Mouse (Mus musculus) hindbrain, embryonic 14.5 days (tissue): ENCODE data around the gene Disc1. TPM values are rescaled to one million over a fixed set of nuclear protein-coding genes. Genes with fewer than 3 reads are reported as not detected.

ENCODE experiments used
- ATAC-seq: fragments of 200-750 bp; cut with Nextera tagmentation; 2 replicates; pipeline ENCODE4 v1.8.0; 2017; ENCODE audit warnings: moderate number of reproducible peaks, mild to moderate bottlenecking, moderate TSS enrichment, moderate library complexity; ENCODE audit not compliant: low FRiP score
- DNase-seq: peaks from one replicate; pipeline ENCODE4 v3.0.0-alpha.2; 2015; ENCODE audit warnings: low spot score
- H3K27ac ChIP-seq: fragments of 300-500 bp; sonication (generic); 2 replicates; pipeline ENCODE4 v1.5.1; 2014; ENCODE audit warnings: mild to moderate bottlenecking, moderate library complexity
- H3K27me3 ChIP-seq: fragments of 300-500 bp; sonication (generic); 2 replicates; pipeline ENCODE4 v1.6.1; 2014; ENCODE audit warnings: mild to moderate bottlenecking, low read length, mixed read lengths; ENCODE audit not compliant: control insufficient read depth, insufficient read depth
- H3K36me3 ChIP-seq: fragments of 300-500 bp; sonication (generic); replicated peaks from 2 replicates; pipeline ENCODE4 v1.6.1; 2014; ENCODE audit not compliant: control insufficient read depth, insufficient read depth
- H3K4me1 ChIP-seq: fragments of 300-500 bp; sonication (generic); replicated peaks from 2 replicates; pipeline ENCODE4 v1.6.1; 2014; ENCODE audit warnings: antibody characterized with exemption, low read length, mixed read lengths; ENCODE audit not compliant: control insufficient read depth, insufficient read depth
- H3K4me2 ChIP-seq: fragments of 300-500 bp; sonication (generic); replicated peaks from 2 replicates; pipeline ENCODE4 v1.6.1; 2014; ENCODE audit warnings: mild to moderate bottlenecking, moderate library complexity
- H3K4me3 ChIP-seq: fragments of 300-500 bp; sonication (generic); replicated peaks from 2 replicates; pipeline ENCODE4 v1.5.1; 2014; ENCODE audit warnings: mild to moderate bottlenecking, low read length
- H3K9ac ChIP-seq: fragments of 300-500 bp; sonication (generic); 2 replicates; pipeline ENCODE4 v1.6.1; 2014
- H3K9me3 ChIP-seq: fragments of 300-500 bp; sonication (generic); 2 replicates; pipeline ENCODE4 v1.6.1; 2016; ENCODE audit warnings: low read length; ENCODE audit not compliant: control insufficient read depth
- WGBS: fragments of 180-500 bp; shearing (Covaris S2); extraction: QIAGEN DNeasy Blood & Tissue Kit; methylation state at CpG from one replicate; pipeline ENCODE4 v1.1.7; 2014; 5-methylcytosine and 5-hydroxymethylcytosine counted together
- polyA plus RNA-seq: library from polyadenylated mRNA; unstranded; fragments of >200 nt; fragmentation: Nextera tagmentation; extraction: Ambion mirVana; gene quantifications from 2 replicates; pipeline ENCODE4 v1.2.1, GENCODE M21; 2014

Disc1 gene
- 1.1 and 1.8 TPM in 2 replicates for polyA plus RNA-seq

DNA sequence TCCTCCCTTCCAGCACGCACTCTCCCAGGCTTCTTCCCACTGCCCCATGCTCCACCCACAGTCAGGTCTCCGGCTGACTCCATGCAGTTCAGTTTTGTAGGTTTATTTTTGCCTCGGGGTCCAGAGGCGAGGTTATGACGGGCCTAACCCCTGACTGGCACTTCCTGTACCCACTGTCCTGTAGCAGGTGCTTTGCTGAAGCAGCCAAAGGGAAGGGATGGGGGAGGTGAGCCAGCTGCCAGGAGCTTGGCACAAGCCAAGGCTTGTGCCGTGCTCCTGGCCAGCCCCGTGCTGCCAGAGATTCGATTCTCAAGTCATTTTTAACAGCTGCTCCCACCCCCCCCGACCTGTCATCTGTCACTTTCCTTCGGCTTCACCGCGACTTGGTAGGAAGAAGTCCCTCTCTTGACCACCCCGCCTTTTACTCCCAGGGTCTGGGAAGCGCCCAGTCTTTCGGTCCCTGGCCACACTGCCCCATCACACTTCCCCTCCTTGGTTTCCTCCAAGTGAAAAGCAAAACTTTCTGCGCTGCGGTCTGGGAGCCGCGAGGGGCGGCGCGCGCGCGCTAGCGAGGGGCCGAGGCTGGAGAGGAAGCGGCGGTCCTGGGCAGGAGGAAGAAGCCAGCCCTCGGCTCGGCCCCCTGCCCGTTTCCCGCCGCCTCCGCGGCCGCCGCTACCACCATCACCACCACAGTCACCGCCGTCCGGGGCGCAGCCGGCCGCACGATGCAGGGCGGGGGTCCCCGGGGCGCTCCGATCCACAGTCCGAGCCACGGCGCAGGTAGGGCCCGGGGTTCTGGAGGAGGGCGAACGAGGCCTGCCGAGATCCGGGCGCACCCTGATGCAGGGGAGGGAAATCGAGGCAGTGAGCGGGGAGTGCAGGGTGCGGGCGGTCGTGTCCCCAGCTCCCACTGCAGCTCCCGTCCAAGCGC lies at the start of gene Disc1:
Disc1 (plus strand) TSS at position 691 of the 931 bp plus-strand sequence.
- Histone ChIP-seq H3K4me1 (no peaks in the 10 kb centered on the region; the same call in 1 of the 2 replicates), H3K36me3 (no peaks in the 10 kb centered on the region), H3K9ac (peak within 1 kb of the TSS; percentile 73), H3K4me2 (peak within 1 kb of the TSS; percentile 98), H3K27me3 (peaks cover 34% of the 10 kb centered on the region), H3K9me3 (0 out of 2 replicates have a peak, but pooled peaks cover 3% of the 10 kb centered on the region), H3K4me3 (peak within 1 kb of the TSS; percentile 70), H3K27ac (peak within 1 kb of the TSS; percentile 64)
- ATAC-seq (peak; percentile 65), DNase-seq (peak; percentile 42)
- WGBS: 2% methylated on average over 65 of the region's 65 CpGs

DNA sequence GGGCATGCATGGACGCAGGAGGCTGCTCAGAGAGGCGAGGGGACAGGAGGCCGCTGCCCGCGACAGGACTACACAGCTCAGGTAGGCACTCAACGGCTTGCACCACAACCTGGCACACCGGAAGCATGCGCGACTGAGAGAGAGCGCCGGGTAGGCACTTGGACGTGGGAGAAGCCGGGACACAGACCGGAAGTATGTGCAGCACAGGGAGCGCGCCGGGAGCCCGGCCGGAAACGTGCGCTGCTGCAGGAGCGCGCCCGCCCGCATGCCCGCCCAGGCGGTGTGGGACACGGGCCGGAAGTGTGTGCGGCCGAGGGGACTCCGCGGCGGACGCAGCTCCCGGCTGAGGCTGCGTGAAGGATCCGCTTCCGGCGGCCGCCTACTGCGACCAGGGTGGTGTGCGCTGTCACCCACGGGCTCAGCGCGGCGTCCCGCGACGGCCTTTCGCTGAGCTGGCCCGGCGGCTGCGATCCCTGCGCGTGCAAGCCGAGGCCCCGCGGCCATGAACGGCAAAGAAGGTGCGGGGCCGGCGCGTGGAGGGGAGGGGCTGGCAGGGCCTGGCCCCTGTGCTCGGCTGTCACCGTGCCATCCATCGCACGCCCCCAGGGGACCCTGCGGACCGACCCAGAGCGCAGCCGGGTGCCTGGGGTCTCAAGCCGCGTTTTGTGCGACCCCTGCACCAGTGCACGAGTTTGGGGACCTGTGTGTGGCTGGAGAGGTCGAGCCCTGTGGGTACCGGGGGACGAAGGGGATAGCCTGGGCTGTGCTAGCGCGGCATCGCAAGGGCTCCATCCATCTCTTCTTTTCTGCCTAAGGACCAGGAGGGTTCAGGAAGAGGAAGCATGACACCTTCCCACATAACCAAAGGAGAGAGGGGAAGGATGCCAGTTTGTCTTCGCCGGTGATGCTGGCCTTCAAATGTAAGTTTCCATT lies 41.0 kb upstream of the Disc1 start, which contains the start of gene Tsnax:
Tsnax (plus strand) TSS at position 303 of the 933 bp plus-strand sequence.
- DNase-seq (peak; percentile 91), ATAC-seq (peak; percentile 98)
- H3K27ac ChIP-seq: peak within 1 kb of the TSS; percentile 78
- H3K4me1 ChIP-seq: 0 out of 2 replicates have a peak, but pooled peaks cover 6% of the 10 kb centered on the region
- H3K4me3 ChIP-seq: peak within 1 kb of the TSS; percentile 74
- peak within 1 kb of the TSS; percentile 89 for H3K9ac ChIP-seq
- peaks cover 34% of the 10 kb centered on the region for H3K36me3 ChIP-seq
- 3% methylated on average over 84 of the region's 84 CpGs for WGBS
- peak within 1 kb of the TSS; percentile 69 for H3K4me2 ChIP-seq
- no peaks in the 10 kb centered on the region for H3K9me3 ChIP-seq
- H3K27me3 ChIP-seq: no peaks in the 10 kb centered on the region

DNA sequence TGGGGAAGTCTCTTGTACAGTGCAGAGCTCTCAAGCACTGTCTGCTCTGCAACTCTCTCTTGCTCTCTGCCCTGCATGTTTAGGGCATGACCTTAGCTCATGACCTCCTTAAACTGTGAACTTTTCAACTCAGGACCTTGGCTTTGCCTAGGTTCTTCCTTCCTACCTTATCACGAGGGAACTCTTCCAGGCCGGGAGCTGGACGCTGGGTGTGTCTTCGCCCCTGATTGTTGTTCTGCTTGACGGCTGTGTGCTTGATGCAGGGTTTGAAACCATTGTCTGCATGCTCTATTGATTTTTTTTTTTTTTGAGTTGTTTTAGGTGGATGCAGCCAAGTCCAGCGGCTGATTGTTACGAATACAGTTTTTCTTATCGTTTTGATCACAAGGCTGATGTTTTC lies 29.9 kb upstream of the Disc1 start:
- ATAC-seq (no peak), DNase-seq (no peak)
- Histone ChIP-seq H3K27me3 (no peaks in the 10 kb centered on the region), H3K9me3 (no peaks in the 10 kb centered on the region), H3K4me1 (0 out of 2 replicates have a peak, but pooled peaks cover 4% of the 10 kb centered on the region), H3K4me2 (no peak overlapping the region), H3K27ac (no peak overlapping the region), H3K4me3 (no peak overlapping the region), H3K36me3 (peaks cover 56% of the 10 kb centered on the region), H3K9ac (no peak overlapping the region)
- 94% methylated on average over 8 of the region's 8 CpGs for WGBS

DNA sequence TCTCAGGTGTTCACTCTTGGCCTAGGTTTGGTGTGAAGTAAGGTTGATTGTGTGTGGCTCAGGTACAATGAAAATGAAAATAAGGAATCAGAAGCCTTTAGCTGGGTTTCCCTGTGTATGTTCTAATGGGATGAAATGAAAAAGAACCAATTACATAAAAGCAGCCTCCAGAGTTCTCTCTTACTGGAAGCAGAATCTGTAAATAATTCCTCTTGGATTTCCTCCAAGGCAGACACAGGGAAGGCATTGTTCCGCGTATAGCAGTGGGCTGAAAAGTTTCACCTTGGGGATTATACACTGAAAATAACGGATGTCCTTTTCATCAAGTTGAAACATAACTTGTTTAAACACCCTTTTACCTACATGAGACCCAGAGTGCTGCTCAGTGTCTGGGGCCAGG lies 26.8 kb upstream of the Disc1 start:
- Histone ChIP-seq H3K36me3 (peaks cover 85% of the 10 kb centered on the region), H3K27me3 (no peaks in the 10 kb centered on the region), H3K4me3 (no peak overlapping the region), H3K9me3 (no peaks in the 10 kb centered on the region), H3K27ac (peak overlapping the region; percentile 64; the same call in 1 of the 2 replicates), H3K4me1 (0 out of 2 replicates have a peak, but pooled peaks cover 4% of the 10 kb centered on the region), H3K4me2 (no peak overlapping the region), H3K9ac (no peak overlapping the region)
- DNase-seq: no peak
- no peak for ATAC-seq
- WGBS: 41% methylated on average over 3 of the region's 3 CpGs

DNA sequence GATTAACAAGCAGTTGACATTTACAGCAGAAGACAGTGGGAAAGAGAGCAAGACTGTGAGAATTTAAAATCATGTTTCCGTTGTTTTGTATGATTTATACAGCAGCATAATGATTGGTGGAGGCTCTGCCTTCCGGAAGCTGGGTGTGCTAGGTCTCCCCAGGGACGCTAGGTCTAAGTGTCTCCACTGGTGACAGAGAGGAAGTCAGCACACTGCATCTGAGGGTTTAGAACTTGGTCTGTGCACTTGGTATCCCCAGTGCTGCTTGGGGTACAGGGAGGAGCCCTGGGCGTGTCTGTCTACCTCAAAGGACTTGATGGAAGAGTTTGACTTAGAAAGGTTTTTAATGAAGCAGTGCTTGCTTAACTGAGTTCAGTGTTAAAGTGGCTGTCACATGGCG lies 25.2 kb upstream of the Disc1 start:
- Histone ChIP-seq H3K27me3 (no peaks in the 10 kb centered on the region), H3K9ac (no peak overlapping the region), H3K27ac (no peak overlapping the region), H3K4me3 (no peak overlapping the region), H3K4me1 (0 out of 2 replicates have a peak, but pooled peaks cover 4% of the 10 kb centered on the region), H3K9me3 (no peaks in the 10 kb centered on the region), H3K4me2 (no peak overlapping the region), H3K36me3 (peaks cover 99% of the 10 kb centered on the region)
- DNase-seq: no peak
- no peak for ATAC-seq
- WGBS: 93% methylated on average over 5 of the region's 5 CpGs

DNA sequence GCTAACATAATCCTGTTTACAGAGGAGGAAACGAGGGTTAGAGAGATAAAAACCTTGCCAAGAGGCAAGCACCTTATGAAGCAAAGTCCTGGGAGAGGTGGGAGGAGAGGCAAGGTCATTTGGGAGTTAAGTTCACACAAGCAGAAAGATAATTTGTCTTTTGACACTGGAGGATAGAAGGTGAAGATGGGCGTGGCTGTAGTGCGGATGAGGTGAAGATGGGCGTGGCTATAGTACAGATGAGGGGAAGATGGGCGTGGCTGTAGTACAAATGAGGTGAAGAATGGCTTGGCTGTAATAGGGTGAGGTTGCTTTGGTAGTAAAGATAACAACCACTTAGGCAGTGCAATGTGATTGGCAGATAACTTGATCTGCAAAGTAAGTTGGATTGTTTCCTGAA lies 22.7 kb upstream of the Disc1 start:
- no peak overlapping the region for H3K4me3 ChIP-seq
- no peak overlapping the region for H3K9ac ChIP-seq
- DNase-seq: no peak
- no peaks in the 10 kb centered on the region for H3K27me3 ChIP-seq
- H3K36me3 ChIP-seq: peaks cover 92% of the 10 kb centered on the region
- H3K9me3 ChIP-seq: no peaks in the 10 kb centered on the region
- no peak overlapping the region for H3K27ac ChIP-seq
- no peak overlapping the region for H3K4me2 ChIP-seq
- no peak for ATAC-seq
- H3K4me1 ChIP-seq: 0 out of 2 replicates have a peak, but pooled peaks cover 4% of the 10 kb centered on the region
- 90% methylated on average over 5 of the region's 5 CpGs for WGBS

DNA sequence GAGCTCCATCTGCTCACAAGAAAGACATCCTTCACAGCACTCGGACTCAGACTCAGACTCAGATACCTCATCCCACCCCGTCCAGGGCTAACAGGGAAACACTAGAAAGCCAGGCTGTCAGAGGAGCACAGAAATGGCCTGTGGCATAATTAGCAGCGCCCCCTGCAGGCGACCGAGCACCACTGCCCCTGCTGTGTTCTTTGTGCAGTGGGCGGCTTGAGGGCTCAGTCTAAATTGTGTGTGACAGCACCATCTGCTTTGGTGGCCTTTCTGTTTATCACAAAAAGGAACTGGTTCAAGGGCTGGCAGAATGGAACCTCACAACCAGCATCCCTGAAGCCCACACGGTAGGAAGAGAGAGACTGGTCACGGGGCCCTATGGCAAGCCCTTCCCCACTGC lies 19.3 kb upstream of the Disc1 start:
- Histone ChIP-seq H3K9ac (no peak overlapping the region), H3K27me3 (no peaks in the 10 kb centered on the region), H3K4me1 (no peaks in the 10 kb centered on the region), H3K4me2 (no peak overlapping the region), H3K9me3 (no peaks in the 10 kb centered on the region), H3K36me3 (peaks cover 80% of the 10 kb centered on the region), H3K27ac (peak overlapping the region; percentile 41), H3K4me3 (no peak overlapping the region)
- DNase-seq: peak; percentile 55
- ATAC-seq: peak; percentile 73; the same call in 1 of the 2 replicates
- 21% methylated on average over 8 of the region's 8 CpGs for WGBS

DNA sequence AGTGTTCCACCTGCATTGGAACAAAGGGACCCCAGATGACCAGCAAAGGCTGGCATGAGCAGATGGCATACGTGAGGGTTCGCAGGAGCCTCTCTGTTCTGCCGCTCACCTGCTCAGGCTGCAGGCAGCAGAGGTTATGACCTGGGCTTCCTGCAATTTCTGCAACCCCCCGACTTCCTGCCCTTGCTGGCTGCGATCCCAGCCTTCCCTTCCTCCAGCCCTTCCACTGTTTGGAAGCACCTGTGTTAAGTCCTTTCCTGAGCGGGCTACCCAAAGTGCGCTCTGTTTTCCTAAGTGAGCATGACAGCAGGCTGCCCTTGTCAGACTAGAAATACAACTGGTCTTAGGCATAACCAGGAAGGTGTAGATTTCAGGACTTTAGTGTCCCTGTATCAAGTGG lies 16.9 kb upstream of the Disc1 start:
- Histone ChIP-seq H3K4me1 (no peaks in the 10 kb centered on the region), H3K27ac (no peak overlapping the region), H3K4me3 (no peak overlapping the region), H3K36me3 (peaks cover 65% of the 10 kb centered on the region), H3K9ac (no peak overlapping the region), H3K4me2 (no peak overlapping the region), H3K27me3 (no peaks in the 10 kb centered on the region), H3K9me3 (no peaks in the 10 kb centered on the region)
- DNase-seq (no peak), ATAC-seq (no peak)
- 87% methylated on average over 7 of the region's 7 CpGs for WGBS
